Mouse (Mus musculus) ES-E14 (cell line): Measurements from ENCODE around the gene Adamtsl3. TPM values are rescaled to one million over a fixed set of nuclear protein-coding genes. Genes with fewer than 3 reads are reported as not detected.

Experiments used
- DNase-seq: peaks from one replicate; pipeline ENCODE4 v3.0.0-alpha.2; 2013; ENCODE audit warnings: low read depth, low spot score
- H3K27ac ChIP-seq: 2 replicates; pipeline ENCODE4 v1.5.1; 2012; ENCODE audit warnings: low read depth, mild to moderate bottlenecking, low read length, moderate library complexity, mixed read lengths; ENCODE audit not compliant: poor library complexity, insufficient read depth, severe bottlenecking
- H3K36me3 ChIP-seq: 2 replicates; pipeline ENCODE4 v1.6.1; 2012; ENCODE audit warnings: mild to moderate bottlenecking, low read length, moderate library complexity, mixed read lengths; ENCODE audit not compliant: control insufficient read depth, poor library complexity, insufficient read depth, severe bottlenecking
- H3K4me1 ChIP-seq, 2 experiments: fragments of 150-350 bp in 1 of 2; sonication (generic) in 1 of 2; 2 replicates each; pipeline ENCODE4 v1.6.1; 2012; ENCODE audit warnings: low read length in 2 of 2, mild to moderate bottlenecking in 1 of 2, mixed read lengths in 1 of 2; ENCODE audit not compliant: control insufficient read depth in 2 of 2, insufficient read depth in 2 of 2, poor library complexity in 1 of 2
- H3K4me3 ChIP-seq, 2 experiments: fragments of 150-350 bp in 1 of 2; sonication (generic) in 1 of 2; 2 replicates each; pipeline ENCODE4 v1.5.1; 2012; ENCODE audit warnings: low read length in 2 of 2, low read depth in 1 of 2, mild to moderate bottlenecking in 1 of 2, mixed read lengths in 1 of 2; ENCODE audit not compliant: insufficient read depth in 1 of 2, poor library complexity in 1 of 2, severe bottlenecking in 1 of 2
- H3K9ac ChIP-seq: 2 replicates; pipeline ENCODE4 v1.6.1; 2012; ENCODE audit warnings: low read depth, mild to moderate bottlenecking, low read length, mixed read lengths; ENCODE audit not compliant: poor library complexity, insufficient read depth, severe bottlenecking
- H3K9me3 ChIP-seq: fragments of 150-350 bp; sonication (generic); 2 replicates; pipeline ENCODE4 v1.6.1; 2012; ENCODE audit warnings: low read depth, mild to moderate bottlenecking, low read length; ENCODE audit not compliant: control insufficient read depth, insufficient read depth
- CHD2 ChIP-seq: IDR thresholded peaks from 2 replicates; pipeline ENCODE4 v1.6.1; 2014; ENCODE audit warnings: mild to moderate bottlenecking, low read depth, low read length, inconsistent platforms
- HCFC1 ChIP-seq: IDR thresholded peaks from 2 replicates; pipeline ENCODE4 v1.6.1; 2012; ENCODE audit warnings: low read length, inconsistent platforms, borderline replicate concordance; ENCODE audit not compliant: insufficient read depth
- MAFK ChIP-seq: IDR thresholded peaks from 2 replicates; pipeline ENCODE4 v1.6.1; 2014; ENCODE audit warnings: mild to moderate bottlenecking, low read depth, low read length, inconsistent platforms; ENCODE audit not compliant: insufficient read depth
- ZC3H11A ChIP-seq: IDR thresholded peaks from 2 replicates; pipeline ENCODE4 v1.6.1; 2012; ENCODE audit warnings: low read depth, mild to moderate bottlenecking, inconsistent platforms, low read length, borderline replicate concordance
- ZNF384 ChIP-seq: IDR thresholded peaks from 2 replicates; pipeline ENCODE4 v1.6.1; 2012; ENCODE audit warnings: low read depth, low read length, inconsistent platforms
- in situ Hi-C, 2 experiments: fragments of 600-800 bp; cut with MboI; formaldehyde crosslinking; loops; one replicate each; pipeline ENCODE4 v1.15.1; 2025; ENCODE audit warnings: low sequenced_read_pairs in 2 of 2, inconsistent platforms in 1 of 2; ENCODE audit not compliant: unreplicated experiment in 2 of 2
- total RNA-seq: library from RNA; depleted of rRNA; stranded (reverse); fragments of 300-350 nt; gene quantifications from 2 replicates; pipeline ENCODE4 v1.2.3, GENCODE M21; 2012

Gene Adamtsl3
- total RNA-seq, 1 experiment = 0.71 TPM

DNA sequence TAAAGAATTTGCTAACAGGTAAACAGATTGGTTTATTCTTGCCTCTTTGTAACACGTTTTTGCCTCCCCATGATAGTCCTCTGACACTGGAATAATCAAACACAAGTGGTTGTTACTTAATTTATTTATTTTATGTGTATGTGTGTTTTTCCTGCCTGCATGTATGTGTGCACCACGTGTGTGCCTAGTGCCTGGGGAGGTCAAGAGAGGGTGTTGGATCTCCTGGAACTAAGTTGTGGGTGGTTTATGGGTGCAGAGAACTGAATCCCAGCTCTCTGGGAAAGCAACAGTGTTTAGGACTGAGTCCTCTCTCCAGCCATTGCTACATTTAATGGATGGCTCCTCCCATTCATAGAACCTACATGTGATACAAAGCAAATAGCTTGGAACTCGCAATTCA is 143.0 kb downstream of the Adamtsl3 start:
- TF ChIP-seq HCFC1 (no peak), ZNF384 (no peak), MAFK (no peak), ZC3H11A (no peak), CHD2 (no peak)
- no peak for DNase-seq
- H3K36me3 ChIP-seq = no peaks in the 10 kb centered on the region
- no peak overlapping the region for H3K27ac ChIP-seq
- no peak overlapping the region for H3K4me3 ChIP-seq
- no peaks in the 10 kb centered on the region for H3K9me3 ChIP-seq
- H3K4me1 ChIP-seq = no peaks in the 10 kb centered on the region
- no peak overlapping the region for H3K9ac ChIP-seq
- in situ Hi-C loops = no loop called here

DNA sequence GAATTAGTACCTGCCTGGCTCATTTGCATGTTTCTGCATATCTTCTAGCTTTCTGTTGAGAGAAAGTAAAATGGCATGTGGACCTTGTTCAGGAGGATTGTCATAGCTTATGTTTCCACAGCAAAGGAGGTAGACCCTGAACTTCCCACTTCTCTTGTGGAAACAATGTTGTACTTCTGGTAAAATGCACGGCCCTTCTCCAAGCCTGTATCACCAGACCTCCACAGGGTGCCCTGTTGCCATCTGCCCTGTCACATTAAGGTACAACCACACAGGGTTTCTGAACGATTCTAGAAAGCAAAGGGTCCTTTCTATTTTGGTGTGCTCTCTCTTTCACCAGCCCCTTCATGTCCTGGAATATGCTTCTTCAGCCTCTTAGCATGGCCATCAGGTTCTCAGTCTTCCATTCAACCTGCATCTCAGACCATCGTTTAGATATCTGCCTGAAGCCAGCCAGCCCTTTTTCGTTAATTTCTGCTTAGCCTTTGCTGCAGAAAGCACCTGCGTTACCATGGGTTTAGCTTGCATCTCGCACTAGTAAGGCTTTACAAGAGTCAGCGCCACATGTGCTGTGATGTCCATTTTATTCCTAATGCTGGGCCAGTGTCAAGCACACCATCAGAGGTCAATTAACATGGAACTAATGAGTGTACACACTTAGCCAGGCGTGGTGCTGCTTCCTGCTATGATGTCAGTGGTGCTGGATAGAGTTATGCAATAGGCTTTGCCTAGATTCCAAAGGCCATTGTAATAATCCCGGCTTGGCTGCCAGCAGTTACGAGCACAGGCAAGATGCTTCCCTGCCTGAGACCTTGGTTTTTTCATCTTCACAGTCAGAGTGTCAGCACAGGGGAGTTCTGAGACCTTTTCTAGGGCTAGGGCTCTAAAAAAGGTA is 143.6 kb downstream of the Adamtsl3 start:
- no peak overlapping the region for H3K4me3 ChIP-seq
- no peaks in the 10 kb centered on the region for H3K4me1 ChIP-seq
- H3K9me3 ChIP-seq = no peaks in the 10 kb centered on the region
- DNase-seq = no peak
- no peaks in the 10 kb centered on the region for H3K36me3 ChIP-seq
- no peak overlapping the region for H3K27ac ChIP-seq
- no peak overlapping the region for H3K9ac ChIP-seq
- no peak for TF ChIP-seq CHD2
- TF ChIP-seq ZNF384 = no peak
- TF ChIP-seq ZC3H11A = no peak
- TF ChIP-seq HCFC1 = no peak
- TF ChIP-seq MAFK = no peak
- in situ Hi-C loops = no loop called here

DNA sequence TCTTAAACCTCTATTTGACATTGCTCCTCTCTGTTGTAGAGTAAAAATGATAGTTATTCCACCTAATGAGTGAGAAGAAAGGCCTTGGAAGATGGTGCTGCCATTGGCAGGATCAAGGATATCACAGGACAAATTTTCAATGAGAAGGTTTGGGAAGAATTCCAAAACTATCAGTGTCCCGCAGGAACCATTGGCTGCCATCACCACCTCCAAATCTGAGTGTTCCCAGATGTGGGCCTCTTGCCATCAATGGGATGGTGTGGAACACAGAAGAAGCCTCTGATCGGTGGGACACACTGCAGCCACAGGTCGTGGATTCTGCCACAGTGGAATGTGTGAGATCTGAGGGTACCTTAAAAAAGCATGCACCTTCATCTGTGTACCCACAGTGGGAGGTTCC is 147.9 kb downstream of the Adamtsl3 start:
- Histone ChIP-seq H3K9ac (no peak overlapping the region), H3K9me3 (no peaks in the 10 kb centered on the region), H3K4me3 (no peak overlapping the region), H3K27ac (no peak overlapping the region), H3K4me1 (no peaks in the 10 kb centered on the region), H3K36me3 (no peaks in the 10 kb centered on the region)
- in situ Hi-C loops = no loop called here
- no peak for TF ChIP-seq CHD2
- no peak for TF ChIP-seq ZC3H11A
- no peak for TF ChIP-seq ZNF384
- TF ChIP-seq HCFC1 = no peak
- no peak for TF ChIP-seq MAFK
- DNase-seq = no peak

DNA sequence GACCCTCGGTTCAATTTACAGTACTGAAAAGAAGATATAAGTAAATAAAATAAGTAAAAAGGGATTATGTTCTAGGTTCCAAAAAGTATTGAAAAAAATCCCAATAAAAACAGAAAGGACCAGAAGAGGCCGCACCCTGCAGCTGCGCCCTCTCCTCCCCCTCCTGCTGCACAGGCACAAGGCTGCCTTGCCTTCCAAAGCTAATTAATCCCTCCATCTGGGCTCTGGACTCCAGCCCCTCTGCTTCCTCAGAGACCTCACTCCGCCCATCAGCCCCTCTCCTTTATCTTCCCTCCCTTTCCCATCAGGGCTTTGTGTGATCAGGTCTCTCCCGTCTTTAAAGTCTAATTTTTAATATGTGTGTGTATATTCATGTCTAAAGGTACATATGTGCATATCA is 149.3 kb downstream of the Adamtsl3 start:
- Histone ChIP-seq H3K9ac (no peak overlapping the region), H3K4me1 (no peaks in the 10 kb centered on the region), H3K27ac (no peak overlapping the region), H3K36me3 (no peaks in the 10 kb centered on the region), H3K9me3 (no peaks in the 10 kb centered on the region), H3K4me3 (no peak overlapping the region)
- no peak for TF ChIP-seq MAFK
- DNase-seq = no peak
- in situ Hi-C loops = no loop called here
